Mouse (Mus musculus): ENCODE measurements at regions not wholly inside any gene's neighbourhood (a gene's known extent, or its start where the extent isn't known, plus 50 kb on each side); places are given as distances from the start of the nearest gene placed in this dataset.

GRCm38 (mm10) chr15:61361254-61361653 lies 438.4 kb upstream of the A1bg start:
- intact Hi-C loops (cut with DNase I) = no loop called here
- TF ChIP-seq CTCF (IDR thresholded peaks at IDR 0.05) = no peak
- Histone ChIP-seq H3K4me3 (no peak overlapping the region), H3K27ac (no peak overlapping the region)
- no peak for DNase-seq (ENCODE audit: extremely low spot score in 1 of 2, low spot score in 2 of 2)

GRCm38 (mm10) chr15:61355344-61355743 lies 432.5 kb upstream of the A1bg start:
- TF ChIP-seq CTCF (IDR thresholded peaks at IDR 0.05) = no peak
- Histone ChIP-seq H3K27ac (no peak overlapping the region), H3K4me3 (no peak overlapping the region)
- intact Hi-C loops (cut with DNase I) = loop anchor here (5.0 kb wide), 1 partner anchor 1233 kb away; no protein-coding TSS in a partner anchor
- DNase-seq (ENCODE audit: extremely low spot score in 1 of 2, low spot score in 2 of 2) = no peak

- H3K4me3 ChIP-seq = no peak overlapping the region
- intact Hi-C loops (cut with DNase I) = no loop called here
- DNase-seq (ENCODE audit: extremely low spot score in 1 of 2, low spot score in 2 of 2) = no peak
- no peak for TF ChIP-seq CTCF (IDR thresholded peaks at IDR 0.05)
- H3K27ac ChIP-seq = no peak overlapping the region
Observed at GRCm38 (mm10) chr15:61351729-61352342, 429.0 kb upstream of the A1bg start.

- intact Hi-C loops (cut with DNase I) = no loop called here
- no peak for DNase-seq (ENCODE audit: extremely low spot score in 1 of 2, low spot score in 2 of 2)
- H3K4me3 ChIP-seq = no peak overlapping the region
- no peak overlapping the region for H3K27ac ChIP-seq
- no peak for TF ChIP-seq CTCF (IDR thresholded peaks at IDR 0.05)
Observed at GRCm38 (mm10) chr15:61345101-61345500, 422.3 kb upstream of the A1bg start.

GRCm38 (mm10) chr15:61342618-61343017 lies 419.8 kb upstream of the A1bg start:
- TF ChIP-seq CTCF (IDR thresholded peaks at IDR 0.05) = no peak
- no peak for DNase-seq (ENCODE audit: extremely low spot score in 1 of 2, low spot score in 2 of 2)
- intact Hi-C loops (cut with DNase I) = no loop called here
- Histone ChIP-seq H3K27ac (no peak overlapping the region), H3K4me3 (no peak overlapping the region)

- no peak for TF ChIP-seq CTCF (IDR thresholded peaks at IDR 0.05)
- no peak for DNase-seq (ENCODE audit: extremely low spot score in 1 of 2, low spot score in 2 of 2)
- Histone ChIP-seq H3K4me3 (no peak overlapping the region), H3K27ac (no peak overlapping the region)
- intact Hi-C loops (cut with DNase I) = no loop called here
Observed at GRCm38 (mm10) chr15:61327925-61328324, 405.1 kb upstream of the A1bg start.

- Histone ChIP-seq H3K4me3 (no peak overlapping the region), H3K27ac (no peak overlapping the region)
- TF ChIP-seq CTCF (IDR thresholded peaks at IDR 0.05) = no peak
- intact Hi-C loops (cut with DNase I) = no loop called here
- no peak for DNase-seq (ENCODE audit: extremely low spot score in 1 of 2, low spot score in 2 of 2)
Observed at GRCm38 (mm10) chr15:61322243-61322642, 399.4 kb upstream of the A1bg start.

- no peak for TF ChIP-seq CTCF (IDR thresholded peaks at IDR 0.05)
- DNase-seq (ENCODE audit: extremely low spot score in 1 of 2, low spot score in 2 of 2) = no peak
- intact Hi-C loops (cut with DNase I) = no loop called here
- Histone ChIP-seq H3K27ac (no peak overlapping the region), H3K4me3 (no peak overlapping the region)
Observed at GRCm38 (mm10) chr15:61309452-61310165, 386.8 kb upstream of the A1bg start.

GRCm38 (mm10) chr15:61308936-61309335 lies 386.1 kb upstream of the A1bg start:
- no peak for TF ChIP-seq CTCF (IDR thresholded peaks at IDR 0.05)
- intact Hi-C loops (cut with DNase I) = no loop called here
- H3K4me3 ChIP-seq = no peak overlapping the region
- no peak overlapping the region for H3K27ac ChIP-seq
- DNase-seq (ENCODE audit: extremely low spot score in 1 of 2, low spot score in 2 of 2) = no peak

GRCm38 (mm10) chr15:61304546-61304945 lies 381.7 kb upstream of the A1bg start:
- Histone ChIP-seq H3K4me3 (no peak overlapping the region), H3K27ac (no peak overlapping the region)
- no peak for TF ChIP-seq CTCF (IDR thresholded peaks at IDR 0.05)
- intact Hi-C loops (cut with DNase I) = no loop called here
- no peak for DNase-seq (ENCODE audit: extremely low spot score in 1 of 2, low spot score in 2 of 2)

GRCm38 (mm10) chr15:61299796-61300195 lies 377.0 kb upstream of the A1bg start:
- intact Hi-C loops (cut with DNase I) = no loop called here
- TF ChIP-seq CTCF (IDR thresholded peaks at IDR 0.05) = no peak
- no peak overlapping the region for H3K4me3 ChIP-seq

GRCm38 (mm10) chr15:61297447-61298208 lies 374.8 kb upstream of the A1bg start:
- intact Hi-C loops (cut with DNase I) = no loop called here
- no peak overlapping the region for H3K4me3 ChIP-seq
- H3K27ac ChIP-seq = no peak overlapping the region
- TF ChIP-seq CTCF (IDR thresholded peaks at IDR 0.05) = no peak
- no peak for DNase-seq (ENCODE audit: extremely low spot score in 1 of 2, low spot score in 2 of 2)

More at GRCm38 (mm10) chr15:61299796-61300195, 377.0 kb upstream of the A1bg start:
- no peak for DNase-seq (ENCODE audit: extremely low spot score in 1 of 2, low spot score in 2 of 2)
- H3K27ac ChIP-seq = no peak overlapping the region
